Mouse (Mus musculus) brain, embryonic 14.5 days (tissue): ENCODE results near the gene Myo6.

ENCODE experiments used
- CTCF ChIP-seq: fragments of 200-500 bp; IDR thresholded peaks from 2 replicates; pipeline ENCODE4 v1.5.1; 2012; ENCODE audit warnings: inconsistent platforms, mild to moderate bottlenecking, moderate library complexity, borderline replicate concordance; ENCODE audit not compliant: insufficient read depth, insufficient read length; ENCODE audit errors: extremely low read depth
- POLR2A ChIP-seq: fragments of 200-500 bp; IDR thresholded peaks from 2 replicates; pipeline ENCODE4 v1.6.1; 2012; ENCODE audit warnings: mild to moderate bottlenecking, inconsistent platforms, borderline replicate concordance; ENCODE audit not compliant: poor library complexity, insufficient read depth, insufficient read length, severe bottlenecking; ENCODE audit errors: extremely low read depth

DNA sequence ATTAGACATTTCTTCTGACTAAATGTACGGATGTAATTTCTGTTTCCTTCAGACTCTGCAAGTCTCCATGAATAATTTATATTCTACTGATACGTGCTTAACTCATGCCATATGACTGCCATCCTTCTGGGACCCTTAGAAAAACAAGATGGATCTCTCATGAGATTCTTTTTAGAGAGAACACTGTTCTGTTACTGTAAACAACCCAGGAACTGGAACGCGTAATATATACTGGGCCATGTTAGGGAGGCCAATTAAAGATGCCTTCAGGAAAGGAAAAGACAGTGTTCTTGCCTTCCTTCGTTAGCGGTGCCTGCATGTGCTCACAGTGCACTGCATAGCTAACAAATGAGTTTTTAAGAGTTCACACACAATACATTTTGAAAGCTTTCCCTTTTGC is 53.9 kb downstream of the Myo6 start:
- TF ChIP-seq CTCF (no peak), POLR2A (no peak)
